Mouse (Mus musculus) frontal cortex, postnatal 36 days (tissue): ENCODE data around the gene Oog4.
A peak's percentile ranks its signal among the peaks of the same experiment; 100 is the strongest.
"Not testable (repeated sequence)": the region's sequence is repeated elsewhere in the genome, so short reads cannot be mapped to it uniquely, and the experiment has no call there.

ENCODE experiments used
- DNase-seq, 2 experiments: peaks; one replicate each; pipeline ENCODE4 v3.0.0; 2022; ENCODE audit warnings: low spot score in 2 of 2

Gene Oog4

GRCm38 (mm10) chr4:143450224-143450623 is at the start of gene Oog4:
Gene Oog4 (minus strand): TSS chr4:143450324.
- no peak for DNase-seq

- not testable (repeated sequence) for DNase-seq
Measured at GRCm38 (mm10) chr4:143426770-143427169, 23.4 kb downstream of the Oog4 start.

GRCm38 (mm10) chr4:143414121-143414520 is 36.0 kb downstream of the Oog4 start:
- no peak for DNase-seq

GRCm38 (mm10) chr4:143413621-143414020 is 36.5 kb downstream of the Oog4 start:
- DNase-seq, result no peak

GRCm38 (mm10) chr4:143412219-143413092 is 37.7 kb downstream of the Oog4 start, which contains the start of gene Pramef8:
Gene Pramef8 (plus strand): TSS chr4:143412426.
- DNase-seq, result peak; percentile 88 to 95

GRCm38 (mm10) chr4:143411566-143412218 is 38.4 kb downstream of the Oog4 start:
- DNase-seq, result no peak

GRCm38 (mm10) chr4:143394181-143394580 is 55.9 kb downstream of the Oog4 start, which contains the start of gene Pramel1:
Gene Pramel1 (plus strand): TSS chr4:143394428.
- no peak for DNase-seq

- peak in 1 of 2 experiments; percentile 21 for DNase-seq
Measured at GRCm38 (mm10) chr4:143388955-143389702, 61.0 kb downstream of the Oog4 start.
